Mouse (Mus musculus) midbrain, embryonic 14.5 days (tissue): ENCODE measurements around the gene Mllt6. TPM values are rescaled to one million over a fixed set of nuclear protein-coding genes. Genes with fewer than 3 reads are reported as not detected.

Source experiments
- ATAC-seq: fragments of 200-750 bp; cut with Nextera tagmentation; 2 replicates; pipeline ENCODE4 v1.8.0; 2017; ENCODE audit warnings: moderate number of reproducible peaks, moderate library complexity; ENCODE audit not compliant: low FRiP score, low TSS enrichment
- DNase-seq: peaks from one replicate; pipeline ENCODE4 v3.0.0-alpha.2; 2015
- H3K27ac ChIP-seq: fragments of 300-500 bp; sonication (generic); replicated peaks from 2 replicates; pipeline ENCODE4 v1.5.1; 2014; ENCODE audit warnings: mild to moderate bottlenecking, low read depth, low read length, moderate library complexity
- H3K27me3 ChIP-seq: fragments of 300-500 bp; sonication (generic); 2 replicates; pipeline ENCODE4 v1.6.1; 2014; ENCODE audit warnings: low read length, control low read depth, mixed read lengths; ENCODE audit not compliant: control insufficient read depth, insufficient read depth
- H3K36me3 ChIP-seq: fragments of 300-500 bp; sonication (generic); 2 replicates; pipeline ENCODE4 v1.6.1; 2014; ENCODE audit warnings: low read length, control low read depth; ENCODE audit not compliant: control insufficient read depth, insufficient read depth
- H3K4me1 ChIP-seq: fragments of 300-500 bp; sonication (generic); 2 replicates; pipeline ENCODE4 v1.6.1; 2014; ENCODE audit warnings: mild to moderate bottlenecking, antibody characterized with exemption, low read length, control low read depth; ENCODE audit not compliant: control insufficient read depth, insufficient read depth
- H3K4me2 ChIP-seq: fragments of 300-500 bp; sonication (generic); 2 replicates; pipeline ENCODE4 v1.6.1; 2014; ENCODE audit warnings: mild to moderate bottlenecking, low read length, moderate library complexity
- H3K4me3 ChIP-seq: fragments of 300-500 bp; sonication (generic); replicated peaks from 2 replicates; pipeline ENCODE4 v1.5.1; 2014; ENCODE audit warnings: low read depth, low read length
- H3K9ac ChIP-seq: fragments of 300-500 bp; sonication (generic); replicated peaks from 2 replicates; pipeline ENCODE4 v1.6.1; 2014; ENCODE audit warnings: mild to moderate bottlenecking, low read length, moderate library complexity
- H3K9me3 ChIP-seq: fragments of 300-500 bp; sonication (generic); 2 replicates; pipeline ENCODE4 v1.6.1; 2016; ENCODE audit warnings: low read length, control low read depth, mixed read lengths; ENCODE audit not compliant: control insufficient read depth
- WGBS: fragments of 180-500 bp; shearing (Covaris S2); extraction: QIAGEN DNeasy Blood & Tissue Kit; methylation state at CpG from one replicate; pipeline ENCODE4 v1.1.7; 2014; 5-methylcytosine and 5-hydroxymethylcytosine counted together
- polyA plus RNA-seq: library from polyadenylated mRNA; unstranded; fragments of >200 nt; fragmentation: Nextera tagmentation; extraction: Ambion mirVana; gene quantifications from 2 replicates; pipeline ENCODE4 v1.2.1, GENCODE M21; 2014

The Mllt6 gene
- polyA plus RNA-seq, 1 experiment from 2014 or later: 6.2 TPM

GRCm38 (mm10) chr11:97661648-97662133, 1.5 kb upstream of the Mllt6 start:
- WGBS: under 1% methylated on average over 18 of the region's 20 CpGs
- H3K36me3 ChIP-seq: no peaks in the 10 kb centered on the region
- no peak for ATAC-seq
- H3K9me3 ChIP-seq: no peaks in the 10 kb centered on the region
- DNase-seq: no peak
- peak overlapping the region; percentile 87 for H3K4me3 ChIP-seq
- H3K27me3 ChIP-seq: peaks cover 18% of the 10 kb centered on the region
- H3K4me2 ChIP-seq: peak overlapping the region; percentile 79
- no peak overlapping the region for H3K9ac ChIP-seq
- H3K27ac ChIP-seq: no peak overlapping the region
- peaks cover 36% of the 10 kb centered on the region for H3K4me1 ChIP-seq

- peaks cover 18% of the 10 kb centered on the region for H3K27me3 ChIP-seq
- H3K9ac ChIP-seq: peak overlapping the region; percentile 88; the same call in 1 of the 2 replicates
- peaks cover 36% of the 10 kb centered on the region for H3K4me1 ChIP-seq
- H3K27ac ChIP-seq: no peak overlapping the region
- peak overlapping the region; percentile 79 for H3K4me2 ChIP-seq
- H3K4me3 ChIP-seq: peak overlapping the region; percentile 87
- peaks cover 5% of the 10 kb centered on the region; the same call in 1 of the 2 replicates for H3K36me3 ChIP-seq
- WGBS: 1% methylated on average over 21 of the region's 21 CpGs
- DNase-seq: no peak
- no peaks in the 10 kb centered on the region for H3K9me3 ChIP-seq
- ATAC-seq: no peak
Observed at GRCm38 (mm10) chr11:97662207-97662892, 864 bp upstream of the Mllt6 start.

GRCm38 (mm10) chr11:97663528-97664338, 519 bp downstream of the Mllt6 start:
- no peak for ATAC-seq
- peak overlapping the region; percentile 87 for H3K4me3 ChIP-seq
- peaks cover 37% of the 10 kb centered on the region for H3K4me1 ChIP-seq
- H3K27me3 ChIP-seq: peaks cover 18% of the 10 kb centered on the region
- peaks cover 16% of the 10 kb centered on the region for H3K36me3 ChIP-seq
- peak overlapping the region; percentile 88 for H3K27ac ChIP-seq
- peak overlapping the region; percentile 88 for H3K9ac ChIP-seq
- WGBS: under 1% methylated on average over 35 of the region's 57 CpGs
- H3K9me3 ChIP-seq: no peaks in the 10 kb centered on the region
- peak; percentile 67 for DNase-seq
- H3K4me2 ChIP-seq: peak overlapping the region; percentile 79

- WGBS: 0% methylated on average over 7 of the region's 8 CpGs
- peaks cover 18% of the 10 kb centered on the region for H3K27me3 ChIP-seq
- H3K4me1 ChIP-seq: peaks cover 40% of the 10 kb centered on the region
- peak overlapping the region; percentile 79 for H3K4me2 ChIP-seq
- no peak overlapping the region for H3K27ac ChIP-seq
- ATAC-seq (no peak), DNase-seq (no peak)
- H3K36me3 ChIP-seq: peaks cover 18% of the 10 kb centered on the region
- no peaks in the 10 kb centered on the region for H3K9me3 ChIP-seq
- peak overlapping the region; percentile 88 for H3K9ac ChIP-seq
- H3K4me3 ChIP-seq: peak overlapping the region; percentile 87
Observed at GRCm38 (mm10) chr11:97664339-97664665, 1.1 kb downstream of the Mllt6 start.

DNA sequence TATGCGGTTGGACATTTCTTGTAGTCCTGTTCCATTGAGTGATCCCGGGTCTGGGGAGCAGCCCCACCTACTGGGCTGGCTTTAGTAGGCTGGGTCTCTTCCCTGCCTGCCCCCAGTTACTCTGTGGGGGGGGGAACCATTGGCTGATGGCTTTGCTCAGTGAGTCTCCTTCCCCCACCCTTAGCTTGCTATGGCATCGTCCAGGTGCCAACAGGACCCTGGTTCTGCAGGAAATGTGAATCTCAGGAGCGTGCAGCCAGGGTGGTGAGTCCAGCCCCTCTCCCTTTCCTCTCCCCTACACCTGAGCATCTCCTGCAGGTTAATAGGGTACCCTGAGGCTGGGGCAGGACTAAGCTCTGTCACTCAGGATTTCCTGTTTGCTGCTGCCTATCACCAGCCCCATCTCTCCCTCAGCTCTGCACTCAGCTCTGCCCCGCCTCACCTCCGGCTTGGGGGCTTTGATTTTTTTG, 1.6 kb downstream of the Mllt6 start:
- H3K4me3 ChIP-seq: peak overlapping the region; percentile 87
- H3K4me2 ChIP-seq: peak overlapping the region; percentile 79
- no peak for ATAC-seq
- H3K4me1 ChIP-seq: peaks cover 40% of the 10 kb centered on the region
- H3K27me3 ChIP-seq: peaks cover 18% of the 10 kb centered on the region
- H3K36me3 ChIP-seq: peaks cover 23% of the 10 kb centered on the region
- H3K9ac ChIP-seq: no peak overlapping the region; the same call in 1 of the 2 replicates
- no peak overlapping the region for H3K27ac ChIP-seq
- 20% methylated on average over 6 of the region's 6 CpGs for WGBS
- H3K9me3 ChIP-seq: no peaks in the 10 kb centered on the region
- no peak for DNase-seq

DNA sequence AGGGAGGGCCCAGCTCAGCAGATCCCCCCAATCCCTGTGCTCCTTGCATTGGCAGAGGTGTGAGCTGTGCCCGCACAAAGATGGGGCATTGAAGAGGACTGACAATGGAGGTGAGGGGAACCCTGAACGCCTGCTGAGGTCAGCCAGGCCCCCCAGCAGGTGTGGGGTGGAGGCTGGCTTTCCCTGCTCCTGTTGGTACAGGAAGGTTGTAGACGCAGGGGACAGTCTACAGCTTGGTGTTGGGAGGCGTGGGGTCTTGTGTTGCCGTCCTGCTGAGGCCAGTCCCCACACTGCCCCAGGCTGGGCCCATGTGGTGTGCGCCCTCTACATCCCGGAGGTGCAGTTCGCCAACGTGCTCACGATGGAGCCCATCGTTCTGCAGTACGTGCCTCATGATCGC, 2.2 kb downstream of the Mllt6 start:
- Histone ChIP-seq H3K27me3 (peaks cover 18% of the 10 kb centered on the region), H3K27ac (no peak overlapping the region), H3K9ac (no peak overlapping the region), H3K4me1 (peaks cover 44% of the 10 kb centered on the region), H3K4me3 (no peak overlapping the region), H3K4me2 (peak overlapping the region; percentile 79; the same call in 1 of the 2 replicates), H3K9me3 (no peaks in the 10 kb centered on the region), H3K36me3 (peaks cover 30% of the 10 kb centered on the region)
- 88% methylated on average over 13 of the region's 13 CpGs for WGBS
- no peak for DNase-seq
- no peak for ATAC-seq

DNA sequence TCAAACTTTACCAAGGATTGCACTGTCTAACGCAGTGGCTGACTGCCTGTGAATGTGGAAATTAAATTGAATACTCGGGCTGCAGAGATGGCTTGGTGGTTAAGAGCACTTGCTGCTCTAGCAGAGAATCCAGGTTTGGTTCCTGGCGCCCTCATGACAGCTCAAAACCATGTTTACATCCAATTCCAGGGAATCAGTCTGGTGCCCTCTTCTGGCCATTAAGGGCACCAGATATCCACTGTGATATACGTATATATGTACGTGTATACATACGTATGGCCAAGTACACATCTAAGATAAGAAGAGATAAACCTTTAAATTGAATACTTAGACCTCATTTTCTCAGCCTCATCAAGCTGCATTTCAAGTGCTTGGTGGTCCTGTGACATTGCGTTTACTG, 3.0 kb downstream of the Mllt6 start:
- Histone ChIP-seq H3K36me3 (peaks cover 38% of the 10 kb centered on the region), H3K27me3 (peaks cover 12% of the 10 kb centered on the region), H3K9me3 (no peaks in the 10 kb centered on the region), H3K4me1 (peaks cover 36% of the 10 kb centered on the region), H3K4me2 (no peak overlapping the region), H3K27ac (no peak overlapping the region), H3K9ac (no peak overlapping the region), H3K4me3 (no peak overlapping the region)
- DNase-seq: no peak
- WGBS: 91% methylated on average over 7 of the region's 7 CpGs
- no peak for ATAC-seq

GRCm38 (mm10) chr11:97666794-97667193, 3.6 kb downstream of the Mllt6 start:
- Histone ChIP-seq H3K27ac (no peak overlapping the region), H3K9me3 (no peaks in the 10 kb centered on the region), H3K9ac (no peak overlapping the region), H3K27me3 (peaks cover 7% of the 10 kb centered on the region), H3K36me3 (peaks cover 43% of the 10 kb centered on the region), H3K4me2 (no peak overlapping the region), H3K4me1 (peaks cover 32% of the 10 kb centered on the region), H3K4me3 (no peak overlapping the region)
- ATAC-seq: no peak
- 94% methylated on average over 15 of the region's 15 CpGs for WGBS
- DNase-seq: no peak
